Mouse (Mus musculus) embryonic fibroblast, embryonic 13.5 days (primary cell): Measurements from ENCODE around the gene Klhl22.

Experiments
- CTCF ChIP-seq: IDR thresholded peaks from 2 replicates; pipeline ENCODE4 v1.5.1; 2011; ENCODE audit warnings: mild to moderate bottlenecking, control low read depth, low read length, moderate library complexity, borderline replicate concordance; ENCODE audit not compliant: insufficient read depth
- POLR2A ChIP-seq: IDR thresholded peaks from 2 replicates; pipeline ENCODE4 v1.6.1; 2011; ENCODE audit warnings: low read depth, mild to moderate bottlenecking, control low read depth, low read length, moderate library complexity

DNA sequence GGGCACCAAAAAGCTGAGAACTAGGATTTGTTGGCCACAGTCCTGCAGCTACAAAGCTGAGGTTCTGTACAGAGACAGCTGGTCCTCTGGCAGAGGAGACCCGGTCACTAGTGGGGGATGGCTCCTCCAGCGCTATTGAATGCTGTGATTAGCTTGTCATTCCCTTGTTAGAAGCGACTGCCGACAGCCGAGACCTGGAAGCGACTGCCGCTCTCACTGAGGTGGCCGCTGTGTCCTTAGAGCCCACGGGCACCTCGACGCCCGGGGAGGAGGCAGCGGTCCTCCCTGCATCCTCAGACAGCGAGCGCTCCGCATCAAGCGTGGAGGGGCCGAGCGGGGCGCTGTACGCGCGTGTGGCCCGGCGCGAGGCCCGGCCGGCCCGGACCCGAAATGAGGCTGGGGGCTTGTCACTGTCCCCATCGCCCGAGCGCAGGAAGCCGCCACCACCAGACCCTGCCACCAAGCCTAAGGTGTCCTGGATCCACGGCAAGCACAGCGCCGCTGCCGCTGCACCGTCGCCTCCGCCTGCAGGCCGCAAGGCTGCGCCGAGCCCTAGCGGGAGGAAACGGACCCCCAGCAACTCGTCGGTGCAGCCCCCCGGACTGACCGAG lies 47.3 kb downstream of the Klhl22 start:
- TF ChIP-seq CTCF: no peak
- no peak for TF ChIP-seq POLR2A
